Mouse (Mus musculus): ENCODE results near the gene Defb10. TPM values are rescaled to one million over a fixed set of nuclear protein-coding genes. Genes with fewer than 3 reads are reported as not detected.
"Not testable (repeated sequence)": the region's sequence is repeated elsewhere in the genome, so short reads cannot be mapped to it uniquely, and the experiment has no call there.

The Defb10 gene
- 1.2 and 2.3 TPM in 2 replicates for polyA plus RNA-seq (2015; fragmentation: Nextera tagmentation; extraction: Ambion mirVana)

DNA sequence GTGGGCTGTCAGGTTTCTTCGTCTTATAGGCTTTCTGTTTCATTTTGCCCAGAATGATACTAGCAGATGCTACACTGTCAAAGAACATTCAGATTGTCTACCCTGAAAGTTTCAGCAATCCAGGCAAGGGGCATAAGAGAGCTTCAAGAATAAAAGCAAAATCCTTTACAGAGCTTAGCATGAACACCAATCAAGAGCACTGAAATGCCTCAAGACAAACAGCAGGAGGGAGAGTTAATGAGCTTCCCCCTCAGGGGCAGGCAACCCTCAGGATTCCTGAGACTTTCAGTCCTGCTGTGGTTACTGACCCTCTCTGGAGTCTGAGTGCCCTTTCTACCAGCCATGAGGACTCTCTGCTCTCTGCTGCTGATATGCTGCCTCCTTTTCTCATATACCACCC lies at the start of gene Defb10:
Gene Defb10 (plus strand): TSS at position 316 of the 400 bp plus-strand sequence.
- not testable (repeated sequence) for ATAC-seq; H3K4me3 ChIP-seq (ENCODE audit: low read length); H3K4me1 ChIP-seq (ENCODE audit: control insufficient read depth, insufficient read depth, low read depth, low read length); H3K27me3 ChIP-seq (replicated peaks; ENCODE audit: control insufficient read depth, insufficient read depth, low read length); H3K4me2 ChIP-seq (ENCODE audit: low read length); H3K27ac ChIP-seq (ENCODE audit: low read depth, low read length); H3K9ac ChIP-seq (ENCODE audit: low read depth, low read length); H3K9me3 ChIP-seq (ENCODE audit: control insufficient read depth, low read length); H3K36me3 ChIP-seq (ENCODE audit: control insufficient read depth, insufficient read depth, low read length)
- 52% methylated on average over 1 of the region's 1 CpGs for WGBS

DNA sequence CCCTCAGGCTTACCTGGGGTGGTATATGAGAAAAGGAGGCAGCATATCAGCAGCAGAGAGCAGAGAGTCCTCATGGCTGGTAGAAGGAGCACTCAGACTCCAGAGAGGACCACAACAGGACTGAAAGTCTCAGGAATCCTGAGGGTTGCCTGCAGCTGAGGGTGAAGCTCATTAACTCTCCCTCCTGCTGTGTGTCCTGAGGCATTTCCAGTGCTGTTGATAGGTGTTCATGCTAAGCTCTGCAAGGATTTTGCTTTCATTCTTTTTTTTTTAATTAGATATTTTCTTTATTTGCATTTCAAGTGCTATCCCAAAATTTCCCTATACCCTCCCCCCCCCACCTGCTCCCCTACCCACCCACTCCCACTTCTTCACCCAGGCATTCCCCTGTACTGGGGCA lies 26.6 kb downstream of the Defb10 start, which contains the start of gene Defb9:
Gene Defb9 (minus strand): TSS at position 101 of the 400 bp plus-strand sequence.
- H3K27me3 ChIP-seq (replicated peaks; ENCODE audit: control insufficient read depth, insufficient read depth, low read length); H3K9ac ChIP-seq (ENCODE audit: low read depth, low read length); H3K4me1 ChIP-seq (ENCODE audit: control insufficient read depth, insufficient read depth, low read depth, low read length); H3K36me3 ChIP-seq (ENCODE audit: control insufficient read depth, insufficient read depth, low read length); ATAC-seq; H3K9me3 ChIP-seq (ENCODE audit: control insufficient read depth, low read length); H3K4me3 ChIP-seq (ENCODE audit: low read length); H3K27ac ChIP-seq (ENCODE audit: low read depth, low read length); H3K4me2 ChIP-seq (ENCODE audit: low read length): not testable (repeated sequence)

DNA sequence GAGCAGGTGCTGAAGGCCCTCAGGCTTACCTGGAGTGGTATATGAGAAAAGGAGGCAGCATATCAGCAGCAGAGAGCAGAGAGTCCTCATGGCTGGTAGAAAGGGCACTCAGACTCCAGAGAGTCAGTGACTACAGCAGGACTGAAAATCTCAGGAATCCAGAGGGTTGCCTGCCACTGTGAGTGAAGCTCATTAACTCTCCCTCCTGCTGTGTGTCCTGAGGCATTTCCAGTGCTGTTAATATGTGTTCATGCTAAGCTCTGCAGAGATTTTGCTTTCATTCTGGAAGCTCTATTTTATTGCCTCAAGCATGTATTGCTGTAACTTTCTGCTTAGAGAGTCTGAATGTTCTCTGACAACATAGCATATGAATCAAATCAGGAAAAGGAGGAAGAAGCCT lies 47.6 kb downstream of the Defb10 start, which contains the start of gene Defb11:
Gene Defb11 (minus strand): TSS at position 123 of the 400 bp plus-strand sequence.
- H3K4me2 ChIP-seq (ENCODE audit: low read length); H3K36me3 ChIP-seq (ENCODE audit: control insufficient read depth, insufficient read depth, low read length); H3K27ac ChIP-seq (ENCODE audit: low read depth, low read length); H3K9me3 ChIP-seq (ENCODE audit: control insufficient read depth, low read length); H3K4me1 ChIP-seq (ENCODE audit: control insufficient read depth, insufficient read depth, low read depth, low read length); H3K27me3 ChIP-seq (replicated peaks; ENCODE audit: control insufficient read depth, insufficient read depth, low read length); H3K9ac ChIP-seq (ENCODE audit: low read depth, low read length); H3K4me3 ChIP-seq (ENCODE audit: low read length): not testable (repeated sequence)
- ATAC-seq = peak; percentile 58

Other genes starting within 250 kb of the Defb10 start
- gene Defa26, start 240.7 kb upstream of the Defb10 start, polyA plus RNA-seq (2015; fragmentation: Nextera tagmentation; extraction: Ambion mirVana) = not detected in 2 replicates
- gene Defa17, start 203.1 kb upstream of the Defb10 start, polyA plus RNA-seq (2015; fragmentation: Nextera tagmentation; extraction: Ambion mirVana) = not detected in 2 replicates
- gene Defa34, start 193.1 kb upstream of the Defb10 start, polyA plus RNA-seq (2015; fragmentation: Nextera tagmentation; extraction: Ambion mirVana) = not detected in 2 replicates
- not detected in 2 replicates for gene AY761184, start 155.3 kb upstream of the Defb10 start, polyA plus RNA-seq (2015; fragmentation: Nextera tagmentation; extraction: Ambion mirVana)
- gene Defa24, start 124.4 kb upstream of the Defb10 start, polyA plus RNA-seq (2015; fragmentation: Nextera tagmentation; extraction: Ambion mirVana) = not detected in 2 replicates
- gene Defb50, start 35.4 kb upstream of the Defb10 start, polyA plus RNA-seq (2015; fragmentation: Nextera tagmentation; extraction: Ambion mirVana) = not detected in 2 replicates
- not detected in 2 replicates for gene Defb2, start 19.0 kb upstream of the Defb10 start, polyA plus RNA-seq (2015; fragmentation: Nextera tagmentation; extraction: Ambion mirVana)
- 2.2 and 3.3 TPM in 2 replicates for gene Defb9, start 26.5 kb downstream of the Defb10 start, polyA plus RNA-seq (2015; fragmentation: Nextera tagmentation; extraction: Ambion mirVana)
- 42.5 and 47.1 TPM in 2 replicates for gene Defb11, start 47.5 kb downstream of the Defb10 start, polyA plus RNA-seq (2015; fragmentation: Nextera tagmentation; extraction: Ambion mirVana)
- not detected in 2 replicates for gene Defb15, start 73.8 kb downstream of the Defb10 start, polyA plus RNA-seq (2015; fragmentation: Nextera tagmentation; extraction: Ambion mirVana)
- not detected in 2 replicates for gene Defb35, start 79.5 kb downstream of the Defb10 start, polyA plus RNA-seq (2015; fragmentation: Nextera tagmentation; extraction: Ambion mirVana)
- not detected in 2 replicates for gene Defb13, start 87.9 kb downstream of the Defb10 start, polyA plus RNA-seq (2015; fragmentation: Nextera tagmentation; extraction: Ambion mirVana)
- not detected in 2 replicates for gene Fam90a1a, start 99.8 kb downstream of the Defb10 start, polyA plus RNA-seq (2015; fragmentation: Nextera tagmentation; extraction: Ambion mirVana)
- gene Ccdc70, start 110.9 kb downstream of the Defb10 start, polyA plus RNA-seq (2015; fragmentation: Nextera tagmentation; extraction: Ambion mirVana) = not detected in 2 replicates
- 1.8 and 1.9 TPM in 2 replicates for gene Atp7b, start 201.4 kb downstream of the Defb10 start, polyA plus RNA-seq (2015; fragmentation: Nextera tagmentation; extraction: Ambion mirVana)
- 40.9 and 42.4 TPM in 2 replicates for gene Alg11, start 201.8 kb downstream of the Defb10 start, polyA plus RNA-seq (2015; fragmentation: Nextera tagmentation; extraction: Ambion mirVana)

All from hindbrain, embryonic 16.5 days (tissue).